Mouse (Mus musculus) forebrain, embryonic 13.5 days (tissue): Measurements from ENCODE around the gene Ubr4. TPM values are rescaled to one million over a fixed set of nuclear protein-coding genes. Genes with fewer than 3 reads are reported as not detected.

Experiments
- ATAC-seq: fragments of 200-750 bp; cut with Nextera tagmentation; 2 replicates; pipeline ENCODE4 v1.8.0; 2017
- H3K27ac ChIP-seq: fragments of 300-500 bp; sonication (generic); 2 replicates; pipeline ENCODE4 v1.5.1; 2015; ENCODE audit warnings: inconsistent platforms, mild to moderate bottlenecking, moderate library complexity
- H3K27me3 ChIP-seq: fragments of 300-500 bp; sonication (generic); 2 replicates; pipeline ENCODE4 v1.6.1; 2015; ENCODE audit warnings: mild to moderate bottlenecking, inconsistent platforms
- H3K36me3 ChIP-seq: fragments of 300-500 bp; sonication (generic); 2 replicates; pipeline ENCODE4 v1.6.1; 2015; ENCODE audit warnings: mild to moderate bottlenecking, inconsistent platforms; ENCODE audit not compliant: poor library complexity, severe bottlenecking
- H3K4me1 ChIP-seq: fragments of 300-500 bp; sonication (generic); 2 replicates; pipeline ENCODE4 v1.6.1; 2015; ENCODE audit warnings: inconsistent platforms
- H3K4me2 ChIP-seq: fragments of 300-500 bp; sonication (generic); 2 replicates; pipeline ENCODE4 v1.6.1; 2015; ENCODE audit warnings: inconsistent platforms, mild to moderate bottlenecking, moderate library complexity
- H3K4me3 ChIP-seq: fragments of 300-500 bp; sonication (generic); 2 replicates; pipeline ENCODE4 v1.5.1; 2015; ENCODE audit warnings: mild to moderate bottlenecking, inconsistent platforms
- H3K9ac ChIP-seq: fragments of 300-500 bp; sonication (generic); 2 replicates; pipeline ENCODE4 v1.6.1; 2015; ENCODE audit warnings: mild to moderate bottlenecking, inconsistent platforms
- H3K9me3 ChIP-seq: fragments of 300-500 bp; sonication (generic); replicated peaks from 2 replicates; pipeline ENCODE4 v1.6.1; 2016; ENCODE audit warnings: inconsistent platforms
- WGBS: fragments of 180-500 bp; shearing (Covaris S2); methylation state at CpG from one replicate; pipeline ENCODE4 v1.1.7; 2015; 5-methylcytosine and 5-hydroxymethylcytosine counted together
- polyA plus RNA-seq: library from polyadenylated mRNA; unstranded; fragments of >200 nt; fragmentation: Nextera tagmentation; extraction: Ambion mirVana; gene quantifications from 2 replicates; pipeline ENCODE4 v1.2.1, GENCODE M21; 2015

Gene Ubr4
- polyA plus RNA-seq, 1 experiment from 2014 or later, result 69.9 TPM

DNA sequence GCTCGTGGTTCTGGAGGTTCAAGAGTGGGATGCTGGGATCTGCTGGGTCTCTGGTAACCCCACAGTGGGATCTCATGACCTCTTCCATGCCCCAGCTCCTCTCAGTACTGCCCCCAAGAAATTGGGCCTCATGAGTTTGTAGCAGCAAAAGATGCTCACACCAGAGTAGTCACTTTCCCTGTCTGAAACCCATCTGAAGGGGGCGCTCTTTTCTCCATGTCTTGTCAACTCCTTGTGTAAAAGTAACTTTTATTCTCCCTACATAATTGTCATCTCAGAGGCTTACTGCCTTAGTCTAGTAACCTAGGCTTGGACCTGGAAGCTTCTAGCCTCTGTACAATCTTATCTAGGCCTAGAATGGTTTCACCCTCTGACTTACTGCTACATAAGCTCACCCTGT lies 125.6 kb downstream of the Ubr4 start:
- Histone ChIP-seq H3K4me2 (no peak overlapping the region), H3K36me3 (peaks cover 100% of the 10 kb centered on the region), H3K9me3 (no peaks in the 10 kb centered on the region), H3K27ac (no peak overlapping the region), H3K27me3 (no peaks in the 10 kb centered on the region), H3K9ac (no peak overlapping the region), H3K4me1 (peaks cover 19% of the 10 kb centered on the region), H3K4me3 (no peak overlapping the region)
- no peak for ATAC-seq
- WGBS, result 91% methylated on average over 2 of the region's 2 CpGs

DNA sequence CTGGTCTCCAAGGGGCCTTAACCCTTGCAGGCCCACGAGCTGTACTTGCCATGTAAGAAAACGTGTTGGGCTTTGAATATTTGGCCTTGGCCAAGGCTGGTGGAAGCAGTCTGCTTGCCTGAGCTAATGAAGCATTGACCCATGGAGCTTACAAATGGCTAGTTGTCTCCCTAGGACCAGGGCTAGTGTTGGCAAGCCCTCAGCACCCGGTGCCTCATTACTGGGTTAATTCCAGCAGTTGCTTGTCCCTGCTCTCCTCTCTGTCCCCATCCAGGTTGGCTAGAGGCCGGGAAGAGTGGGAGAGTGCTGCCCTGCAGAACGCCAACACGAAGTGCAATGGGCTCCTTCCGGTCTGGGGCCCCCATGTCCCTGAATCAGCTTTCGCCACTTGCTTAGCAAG lies 126.8 kb downstream of the Ubr4 start:
- 91% methylated on average over 8 of the region's 8 CpGs for WGBS
- H3K9ac ChIP-seq, result no peak overlapping the region
- H3K4me3 ChIP-seq, result no peak overlapping the region
- H3K27ac ChIP-seq, result no peak overlapping the region
- peaks cover 100% of the 10 kb centered on the region for H3K36me3 ChIP-seq
- H3K4me2 ChIP-seq, result no peak overlapping the region
- no peaks in the 10 kb centered on the region for H3K9me3 ChIP-seq
- peaks cover 19% of the 10 kb centered on the region for H3K4me1 ChIP-seq
- no peaks in the 10 kb centered on the region for H3K27me3 ChIP-seq
- no peak for ATAC-seq

GRCm38 (mm10) chr4:139481400-139481799 lies 129.0 kb downstream of the Ubr4 start:
- no peaks in the 10 kb centered on the region for H3K27me3 ChIP-seq
- H3K27ac ChIP-seq, result no peak overlapping the region
- H3K9me3 ChIP-seq, result no peaks in the 10 kb centered on the region
- H3K4me3 ChIP-seq, result no peak overlapping the region
- H3K4me1 ChIP-seq, result peaks cover 13% of the 10 kb centered on the region
- H3K9ac ChIP-seq, result no peak overlapping the region
- ATAC-seq, result no peak
- peaks cover 98% of the 10 kb centered on the region for H3K36me3 ChIP-seq
- H3K4me2 ChIP-seq, result no peak overlapping the region
- WGBS, result 89% methylated on average over 1 of the region's 1 CpGs

DNA sequence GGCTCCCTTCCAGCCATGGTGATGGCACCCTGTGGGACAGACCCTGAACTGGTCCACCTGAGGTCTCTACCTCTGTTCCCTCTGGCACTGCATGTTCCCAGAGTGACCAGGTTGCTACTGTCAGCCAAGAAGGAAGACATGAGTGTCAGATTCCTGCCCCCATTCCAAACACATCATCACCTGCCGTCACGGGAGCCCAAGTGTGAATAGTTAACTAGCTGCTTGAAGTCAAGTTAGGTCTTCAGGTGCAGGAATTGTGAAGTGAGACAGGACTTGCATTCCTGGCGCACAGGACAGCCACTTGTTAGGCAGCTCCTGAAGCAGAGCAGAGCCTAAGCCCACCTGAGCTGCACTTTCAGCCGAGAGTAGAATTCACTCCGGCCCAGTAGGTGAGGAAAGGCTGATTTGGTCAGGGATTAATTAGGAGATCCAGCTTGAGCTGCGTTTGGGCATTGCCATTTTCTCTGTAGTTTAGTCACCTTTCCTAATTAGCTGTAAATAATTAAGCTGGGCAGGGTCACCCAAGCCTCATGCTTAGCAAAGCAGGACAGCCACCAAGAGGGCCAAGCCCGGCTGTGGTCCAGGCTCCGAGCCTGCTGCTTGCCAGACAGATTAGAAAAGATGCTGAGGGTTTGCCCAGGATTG lies 131.2 kb downstream of the Ubr4 start:
- Histone ChIP-seq H3K4me3 (no peak overlapping the region), H3K4me2 (no peak overlapping the region), H3K9ac (no peak overlapping the region), H3K27me3 (no peaks in the 10 kb centered on the region), H3K36me3 (peaks cover 98% of the 10 kb centered on the region), H3K27ac (no peak overlapping the region), H3K4me1 (peaks cover 8% of the 10 kb centered on the region; the same call in 1 of the 2 replicates), H3K9me3 (no peaks in the 10 kb centered on the region)
- WGBS, result 83% methylated on average over 8 of the region's 8 CpGs
- ATAC-seq, result no peak

GRCm38 (mm10) chr4:139484496-139484895 lies 132.1 kb downstream of the Ubr4 start:
- WGBS, result 87% methylated on average over 7 of the region's 7 CpGs
- Histone ChIP-seq H3K27ac (no peak overlapping the region), H3K4me3 (no peak overlapping the region), H3K4me1 (peaks cover 8% of the 10 kb centered on the region; the same call in 1 of the 2 replicates), H3K4me2 (no peak overlapping the region), H3K36me3 (peaks cover 98% of the 10 kb centered on the region), H3K9ac (no peak overlapping the region), H3K9me3 (no peaks in the 10 kb centered on the region), H3K27me3 (no peaks in the 10 kb centered on the region)
- no peak for ATAC-seq

- Histone ChIP-seq H3K27me3 (no peaks in the 10 kb centered on the region), H3K4me3 (no peak overlapping the region), H3K4me1 (peaks cover 8% of the 10 kb centered on the region; the same call in 1 of the 2 replicates), H3K9ac (no peak overlapping the region), H3K36me3 (peaks cover 97% of the 10 kb centered on the region), H3K27ac (peak overlapping the region; percentile 40; the same call in 1 of the 2 replicates), H3K4me2 (no peak overlapping the region), H3K9me3 (no peaks in the 10 kb centered on the region)
- ATAC-seq, result no peak
- WGBS, result 31% methylated on average over 10 of the region's 10 CpGs
These were observed 134.7 kb downstream of the Ubr4 start for GRCm38 (mm10) chr4:139487085-139487484.

DNA sequence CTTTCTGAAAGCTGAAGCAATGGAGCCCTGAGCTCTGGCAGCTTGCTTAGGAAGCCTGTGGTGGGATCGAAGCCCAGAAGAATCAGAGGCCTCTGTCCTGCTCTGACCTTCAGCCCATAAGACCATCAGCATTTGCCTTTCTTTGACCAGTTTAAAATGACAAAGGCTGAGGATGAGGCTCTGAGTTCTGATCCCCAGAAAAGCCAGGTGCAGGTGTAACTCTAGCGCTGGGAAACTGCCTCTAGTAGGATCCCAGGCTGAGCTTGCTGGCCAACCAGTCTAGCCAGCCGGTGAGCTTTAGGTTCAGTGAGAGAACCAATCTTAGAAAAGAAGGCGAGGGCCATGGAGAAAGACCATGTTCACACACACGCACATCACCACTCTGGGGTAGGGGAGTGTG lies 135.9 kb downstream of the Ubr4 start:
- H3K27me3 ChIP-seq, result no peaks in the 10 kb centered on the region
- H3K9ac ChIP-seq, result no peak overlapping the region
- no peak overlapping the region for H3K27ac ChIP-seq
- no peaks in the 10 kb centered on the region for H3K9me3 ChIP-seq
- no peak overlapping the region for H3K4me3 ChIP-seq
- WGBS, result 98% methylated on average over 5 of the region's 5 CpGs
- ATAC-seq, result no peak
- H3K4me2 ChIP-seq, result no peak overlapping the region
- peaks cover 84% of the 10 kb centered on the region for H3K36me3 ChIP-seq
- peaks cover 8% of the 10 kb centered on the region; the same call in 1 of the 2 replicates for H3K4me1 ChIP-seq

GRCm38 (mm10) chr4:139489946-139490345 lies 137.5 kb downstream of the Ubr4 start:
- Histone ChIP-seq H3K4me3 (no peak overlapping the region), H3K36me3 (peaks cover 68% of the 10 kb centered on the region), H3K27ac (no peak overlapping the region), H3K9ac (no peak overlapping the region), H3K9me3 (no peaks in the 10 kb centered on the region), H3K4me2 (no peak overlapping the region), H3K4me1 (peaks cover 8% of the 10 kb centered on the region; the same call in 1 of the 2 replicates), H3K27me3 (no peaks in the 10 kb centered on the region)
- 88% methylated on average over 1 of the region's 1 CpGs for WGBS
- ATAC-seq, result no peak

- H3K9ac ChIP-seq, result no peak overlapping the region
- H3K27me3 ChIP-seq, result no peaks in the 10 kb centered on the region
- 85% methylated on average over 11 of the region's 11 CpGs for WGBS
- H3K4me2 ChIP-seq, result no peak overlapping the region
- ATAC-seq, result no peak
- peaks cover 8% of the 10 kb centered on the region; the same call in 1 of the 2 replicates for H3K4me1 ChIP-seq
- no peaks in the 10 kb centered on the region for H3K9me3 ChIP-seq
- H3K36me3 ChIP-seq, result peaks cover 62% of the 10 kb centered on the region
- H3K27ac ChIP-seq, result no peak overlapping the region
- no peak overlapping the region for H3K4me3 ChIP-seq
These were observed 138.1 kb downstream of the Ubr4 start for GRCm38 (mm10) chr4:139490413-139491055.

DNA sequence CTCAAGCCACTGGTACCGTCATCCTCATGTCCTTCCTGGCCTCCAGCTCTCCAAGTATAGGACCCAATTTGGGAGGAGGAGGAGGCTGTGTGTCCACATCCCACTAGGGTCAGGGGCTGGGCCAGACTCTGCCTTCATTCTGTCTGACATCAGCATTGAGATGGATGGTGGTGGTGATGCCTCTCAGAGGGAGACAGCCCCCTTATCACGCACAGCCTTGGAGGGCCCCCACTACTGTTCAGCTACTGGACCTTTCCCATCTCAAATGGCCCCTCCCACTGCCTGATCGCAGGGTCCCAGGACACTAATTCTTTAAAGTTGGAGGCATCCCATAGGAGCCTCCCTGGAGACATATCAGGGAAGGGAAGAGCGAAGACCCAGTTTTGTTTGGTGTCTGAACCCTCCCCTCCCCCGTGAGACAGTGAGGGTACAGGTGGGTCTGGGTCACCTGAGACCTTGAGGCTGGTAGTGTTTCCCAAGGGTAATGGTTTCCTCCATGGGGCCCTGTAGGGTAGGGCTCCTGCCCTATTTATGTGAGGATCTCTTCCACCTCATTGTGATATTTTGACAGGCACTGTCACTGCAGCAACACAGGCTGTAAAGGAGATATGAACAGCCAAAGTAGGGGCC lies 139.2 kb downstream of the Ubr4 start:
- H3K9ac ChIP-seq, result no peak overlapping the region
- H3K4me2 ChIP-seq, result no peak overlapping the region
- no peaks in the 10 kb centered on the region for H3K9me3 ChIP-seq
- peaks cover 52% of the 10 kb centered on the region for H3K36me3 ChIP-seq
- 94% methylated on average over 5 of the region's 5 CpGs for WGBS
- ATAC-seq, result no peak
- H3K27ac ChIP-seq, result no peak overlapping the region
- no peak overlapping the region for H3K4me3 ChIP-seq
- peaks cover 6% of the 10 kb centered on the region; the same call in 1 of the 2 replicates for H3K4me1 ChIP-seq
- no peaks in the 10 kb centered on the region for H3K27me3 ChIP-seq

GRCm38 (mm10) chr4:139492258-139492833 lies 139.9 kb downstream of the Ubr4 start:
- WGBS, result 50% methylated on average over 3 of the region's 3 CpGs
- no peak overlapping the region for H3K9ac ChIP-seq
- H3K4me2 ChIP-seq, result no peak overlapping the region
- ATAC-seq, result 0 out of 2 replicates have a peak, but pooled peaks have one; percentile 37
- H3K36me3 ChIP-seq, result peaks cover 46% of the 10 kb centered on the region
- no peak overlapping the region for H3K27ac ChIP-seq
- H3K27me3 ChIP-seq, result no peaks in the 10 kb centered on the region
- no peaks in the 10 kb centered on the region for H3K4me1 ChIP-seq
- no peaks in the 10 kb centered on the region for H3K9me3 ChIP-seq
- H3K4me3 ChIP-seq, result no peak overlapping the region
